Mouse (Mus musculus) embryonic fibroblast, embryonic 13.5 days (primary cell): Measurements from ENCODE around the gene Rasgef1b. TPM values are rescaled to one million over a fixed set of nuclear protein-coding genes. Genes with fewer than 3 reads are reported as not detected.
A peak's percentile ranks its signal among the peaks of the same experiment; 100 is the strongest.
"Not testable (repeated sequence)": the region's sequence is repeated elsewhere in the genome, so short reads cannot be mapped to it uniquely, and the experiment has no call there.

ENCODE experiments used
- H3K27ac ChIP-seq: 2 replicates; pipeline ENCODE4 v1.5.1; 2012; ENCODE audit warnings: low read length, control low read depth, inconsistent platforms; ENCODE audit not compliant: insufficient read depth
- H3K4me1 ChIP-seq: 2 replicates; pipeline ENCODE4 v1.6.1; 2011; ENCODE audit warnings: low read length; ENCODE audit not compliant: control insufficient read depth, insufficient read depth
- H3K4me3 ChIP-seq: 2 replicates; pipeline ENCODE4 v1.5.1; 2011; ENCODE audit warnings: mild to moderate bottlenecking, control low read depth, low read length; ENCODE audit not compliant: insufficient read depth
- CTCF ChIP-seq: IDR thresholded peaks from 2 replicates; pipeline ENCODE4 v1.5.1; 2011; ENCODE audit warnings: mild to moderate bottlenecking, control low read depth, low read length, moderate library complexity, borderline replicate concordance; ENCODE audit not compliant: insufficient read depth
- POLR2A ChIP-seq: IDR thresholded peaks from 2 replicates; pipeline ENCODE4 v1.6.1; 2011; ENCODE audit warnings: low read depth, mild to moderate bottlenecking, control low read depth, low read length, moderate library complexity
- polyA plus RNA-seq: library from polyadenylated mRNA; stranded (reverse); fragments of >200 nt; gene quantifications from 2 replicates; pipeline ENCODE4 v1.2.4, GENCODE M21; 2011; ENCODE audit warnings: low read depth; ENCODE audit not compliant: missing spikeins, insufficient read length

Gene Rasgef1b
- polyA plus RNA-seq, 1 experiment: 2.1 TPM

DNA sequence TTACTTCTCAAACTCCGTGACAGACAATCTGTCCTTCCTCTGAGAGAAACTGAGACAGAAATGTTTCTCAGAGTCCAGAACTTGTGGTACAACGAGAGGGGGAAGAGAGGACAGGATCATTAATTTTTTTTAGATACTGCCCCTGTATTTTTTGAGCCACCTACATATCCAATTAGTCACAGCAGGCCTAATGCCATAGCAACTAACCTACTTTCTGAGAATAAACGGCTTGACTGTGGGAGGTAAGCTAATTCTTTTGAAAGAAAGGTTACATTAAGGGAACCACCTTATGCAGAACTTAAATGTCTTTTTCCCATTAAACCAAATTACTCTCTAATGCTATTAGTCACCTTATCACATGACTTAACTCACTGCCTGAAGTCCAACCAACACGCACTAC, 501.5 kb downstream of the Rasgef1b start:
- Histone ChIP-seq H3K4me1 (peaks cover 11% of the 10 kb centered on the region), H3K27ac (no peak overlapping the region), H3K4me3 (no peak overlapping the region)
- TF ChIP-seq POLR2A (no peak), CTCF (no peak)

DNA sequence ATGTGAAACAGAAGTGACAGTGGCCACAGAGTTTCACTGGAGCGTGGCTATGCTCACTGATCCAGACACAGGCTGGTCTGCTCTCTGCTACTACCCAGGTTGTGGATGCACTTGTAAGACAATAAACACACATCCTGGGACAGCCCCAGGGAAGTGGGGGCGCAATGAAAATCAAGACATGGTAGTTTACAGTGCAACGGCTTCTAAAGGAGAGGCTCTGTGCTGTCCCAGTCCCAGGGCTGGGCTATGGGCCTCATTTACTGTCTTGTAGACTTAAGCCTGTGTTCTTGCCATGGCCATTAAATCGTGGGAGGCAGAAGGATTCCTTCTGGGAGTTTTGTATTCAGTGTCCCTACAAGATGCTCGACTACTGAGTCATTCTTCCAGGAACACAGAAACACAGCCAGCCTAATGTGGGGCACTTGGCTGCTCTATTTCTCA, 504.3 kb downstream of the Rasgef1b start:
- Histone ChIP-seq H3K4me1 (peaks cover 11% of the 10 kb centered on the region), H3K27ac (peak overlapping the region; percentile 97), H3K4me3 (no peak overlapping the region)
- no peak for TF ChIP-seq POLR2A
- TF ChIP-seq CTCF: no peak

DNA sequence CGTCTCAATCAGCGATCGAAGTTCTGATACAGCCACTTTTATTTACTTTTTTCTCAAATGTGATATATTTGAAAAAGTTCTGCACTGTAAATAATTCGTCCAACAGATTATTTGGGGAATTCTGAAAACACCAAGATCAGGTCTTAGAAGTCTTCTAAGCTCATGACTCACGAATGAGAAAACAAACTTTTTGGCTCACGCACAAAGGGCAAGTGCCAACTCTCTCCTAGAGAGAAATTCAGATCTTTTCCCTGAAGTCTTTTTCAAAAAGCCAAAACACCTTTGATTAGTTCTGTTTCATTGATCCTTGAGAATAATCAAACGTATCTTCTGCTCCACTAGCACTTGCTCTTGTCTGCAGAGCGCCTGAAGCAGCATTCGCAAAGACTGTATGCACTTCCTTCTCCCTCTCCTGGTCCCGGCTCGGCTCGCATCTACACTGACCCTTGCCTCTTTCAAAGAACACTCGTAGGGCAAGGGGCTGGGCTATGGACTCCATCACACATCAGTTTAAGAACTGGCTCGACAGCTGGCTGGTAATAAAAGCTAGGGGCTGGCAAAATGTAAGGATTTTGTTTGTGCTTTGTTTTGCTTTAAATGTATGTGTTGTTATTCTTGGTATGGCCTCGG, 504.9 kb downstream of the Rasgef1b start:
- TF ChIP-seq POLR2A (no peak), CTCF (no peak)

GRCm38 (mm10) chr5:99218385-99218784, 510.5 kb downstream of the Rasgef1b start:
- peaks cover 3% of the 10 kb centered on the region; the same call in 1 of the 2 replicates for H3K4me1 ChIP-seq
- no peak overlapping the region for H3K4me3 ChIP-seq
- TF ChIP-seq POLR2A (no peak), CTCF (no peak)
- no peak overlapping the region for H3K27ac ChIP-seq

More for the DNA sequence above, 504.9 kb downstream of the Rasgef1b start:
- Histone ChIP-seq H3K4me1 (peaks cover 11% of the 10 kb centered on the region), H3K4me3 (no peak overlapping the region), H3K27ac (peak overlapping the region; percentile 97)

- H3K4me1 ChIP-seq: not testable (repeated sequence)
These were observed 512.2 kb downstream of the Rasgef1b start for GRCm38 (mm10) chr5:99216588-99217152.

DNA sequence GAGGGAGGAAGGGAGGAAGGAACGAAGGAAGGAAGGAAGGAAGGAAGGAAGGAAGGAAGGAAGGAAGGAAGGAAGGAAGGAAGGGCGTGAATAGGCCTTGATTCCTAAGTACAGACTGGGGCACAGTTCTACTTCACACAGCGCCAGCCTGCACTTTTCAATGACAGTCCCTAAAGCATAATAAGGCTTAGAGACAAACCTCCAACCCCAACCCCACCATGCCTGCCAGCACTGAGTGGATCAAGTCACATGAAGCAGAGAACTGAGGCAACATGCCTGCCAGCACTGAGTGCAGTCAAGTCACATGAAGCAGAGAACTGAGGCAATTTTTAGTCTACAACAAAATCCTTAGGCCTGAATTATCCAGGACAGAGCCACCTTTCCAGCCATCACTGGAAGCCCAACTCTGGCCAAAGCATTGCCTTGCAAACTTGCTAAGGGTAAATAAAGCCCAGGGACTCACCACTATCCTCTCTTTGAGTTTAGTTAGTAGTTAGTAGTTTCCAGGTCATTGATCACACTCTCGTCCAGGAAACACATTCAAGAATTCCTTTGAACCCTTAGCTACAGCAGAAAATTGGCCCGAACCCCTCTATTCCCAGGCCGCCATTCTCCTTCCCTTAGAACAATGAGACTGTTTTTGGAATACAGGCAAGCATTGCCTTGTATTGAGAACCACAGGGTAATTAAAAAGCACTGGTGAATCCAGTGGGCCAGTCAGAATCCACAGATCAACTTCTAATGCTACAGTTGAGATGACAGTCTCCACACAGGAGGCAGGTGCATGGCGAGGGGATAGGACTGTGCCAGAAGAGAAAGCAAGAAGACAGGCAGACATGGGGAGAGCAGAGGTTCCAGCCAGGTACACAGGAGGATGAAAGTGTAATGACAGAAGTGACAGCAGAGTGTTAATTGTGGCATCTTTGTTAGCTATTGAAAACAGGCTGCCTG, 513.4 kb downstream of the Rasgef1b start:
- peaks cover 2% of the 10 kb centered on the region; the same call in 1 of the 2 replicates for H3K4me1 ChIP-seq
- TF ChIP-seq POLR2A: no peak
- no peak for TF ChIP-seq CTCF
- no peak overlapping the region for H3K27ac ChIP-seq
- no peak overlapping the region for H3K4me3 ChIP-seq

More at GRCm38 (mm10) chr5:99216588-99217152, 512.2 kb downstream of the Rasgef1b start:
- not testable (repeated sequence) for H3K4me3 ChIP-seq, H3K27ac ChIP-seq

DNA sequence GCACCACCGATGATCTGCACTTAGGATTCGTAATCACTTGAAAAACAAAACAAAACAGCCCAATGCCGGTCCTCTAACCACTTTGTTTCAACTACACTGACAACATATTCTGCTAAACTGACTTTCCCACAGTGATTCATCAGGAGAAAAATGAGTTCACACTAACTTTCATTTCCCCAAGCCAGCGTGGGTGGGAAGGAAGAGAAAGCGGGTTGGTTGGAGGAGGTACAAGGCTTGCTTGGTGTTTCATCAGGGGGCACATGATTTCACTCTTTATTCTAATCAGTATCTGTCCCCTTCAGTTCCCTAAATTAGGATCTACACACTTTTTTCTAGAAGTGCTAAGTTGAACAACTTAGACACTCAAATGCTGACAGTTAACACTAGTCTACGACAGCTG, 514.5 kb downstream of the Rasgef1b start:
- TF ChIP-seq CTCF (no peak), POLR2A (no peak; the same call in 1 of the 2 replicates)
- Histone ChIP-seq H3K27ac (peak overlapping the region; percentile 100), H3K4me1 (peaks cover 2% of the 10 kb centered on the region; the same call in 1 of the 2 replicates), H3K4me3 (no peak overlapping the region)

GRCm38 (mm10) chr5:99213211-99213610, 515.7 kb downstream of the Rasgef1b start:
- TF ChIP-seq CTCF: no peak
- no peak for TF ChIP-seq POLR2A
- H3K4me1 ChIP-seq: peaks cover 2% of the 10 kb centered on the region; the same call in 1 of the 2 replicates
- H3K4me3 ChIP-seq: no peak overlapping the region
- H3K27ac ChIP-seq: no peak overlapping the region; the same call in 1 of the 2 replicates

DNA sequence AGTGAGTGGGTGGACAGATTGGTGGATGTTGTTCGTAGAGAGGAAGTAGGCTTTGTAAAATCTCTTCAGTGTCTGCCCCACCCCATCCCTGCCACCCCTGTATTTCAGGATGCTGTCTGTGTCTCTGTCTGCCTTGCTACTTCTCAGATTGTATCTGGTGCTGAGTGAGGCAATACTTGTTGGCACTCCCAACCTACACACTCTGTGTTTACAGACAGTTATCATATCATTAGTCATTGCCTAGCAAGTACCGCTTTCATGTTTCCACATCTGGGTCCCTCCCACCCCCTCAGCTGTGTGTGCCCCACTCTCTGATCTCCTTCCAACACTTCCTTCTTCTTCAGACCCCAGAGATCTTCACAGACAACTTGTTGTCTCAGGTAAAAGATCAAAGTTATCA, 525.4 kb downstream of the Rasgef1b start:
- no peak overlapping the region for H3K4me3 ChIP-seq
- no peak for TF ChIP-seq CTCF
- no peak for TF ChIP-seq POLR2A

More for the DNA sequence above, 525.4 kb downstream of the Rasgef1b start:
- H3K4me1 ChIP-seq: no peaks in the 10 kb centered on the region; the same call in 1 of the 2 replicates
- no peak overlapping the region for H3K27ac ChIP-seq
